Mouse (Mus musculus) gastrocnemius, postnatal 25 days (tissue): Measurements from ENCODE around the gene Notch2. TPM values are rescaled to one million over a fixed set of nuclear protein-coding genes. Genes with fewer than 3 reads are reported as not detected.

Experiments
- DNase-seq: peaks from one replicate; pipeline ENCODE4 v3.0.0; 2022
- long read RNA-seq, 2 experiments: library from polyadenylated mRNA; stranded (forward); transcript quantifications; one replicate each; pipeline ENCODE4 v2.0.0; 2021
- total RNA-seq, 2 experiments: library from RNA; stranded (reverse); gene quantifications; 1 replicate in 1 of 2; 2 replicates in 1 of 2; pipeline ENCODE4 v1.2.3; 2021

The Notch2 gene
- total RNA-seq = 10 to 100 TPM in 1 of 2 experiments, 1 to 10 TPM in 1; 9.9 to 10.3 TPM
- long read RNA-seq, experiment 1, partial matches to known transcripts = 0 of 1 reads
- long read RNA-seq, experiment 1, other reads (novel, unspliced or antisense) = 1 of 1 reads
- long read RNA-seq, experiment 2, partial matches to known transcripts = 0 of 1 reads
- long read RNA-seq, experiment 2, other reads (novel, unspliced or antisense) = 1 of 1 reads

DNA sequence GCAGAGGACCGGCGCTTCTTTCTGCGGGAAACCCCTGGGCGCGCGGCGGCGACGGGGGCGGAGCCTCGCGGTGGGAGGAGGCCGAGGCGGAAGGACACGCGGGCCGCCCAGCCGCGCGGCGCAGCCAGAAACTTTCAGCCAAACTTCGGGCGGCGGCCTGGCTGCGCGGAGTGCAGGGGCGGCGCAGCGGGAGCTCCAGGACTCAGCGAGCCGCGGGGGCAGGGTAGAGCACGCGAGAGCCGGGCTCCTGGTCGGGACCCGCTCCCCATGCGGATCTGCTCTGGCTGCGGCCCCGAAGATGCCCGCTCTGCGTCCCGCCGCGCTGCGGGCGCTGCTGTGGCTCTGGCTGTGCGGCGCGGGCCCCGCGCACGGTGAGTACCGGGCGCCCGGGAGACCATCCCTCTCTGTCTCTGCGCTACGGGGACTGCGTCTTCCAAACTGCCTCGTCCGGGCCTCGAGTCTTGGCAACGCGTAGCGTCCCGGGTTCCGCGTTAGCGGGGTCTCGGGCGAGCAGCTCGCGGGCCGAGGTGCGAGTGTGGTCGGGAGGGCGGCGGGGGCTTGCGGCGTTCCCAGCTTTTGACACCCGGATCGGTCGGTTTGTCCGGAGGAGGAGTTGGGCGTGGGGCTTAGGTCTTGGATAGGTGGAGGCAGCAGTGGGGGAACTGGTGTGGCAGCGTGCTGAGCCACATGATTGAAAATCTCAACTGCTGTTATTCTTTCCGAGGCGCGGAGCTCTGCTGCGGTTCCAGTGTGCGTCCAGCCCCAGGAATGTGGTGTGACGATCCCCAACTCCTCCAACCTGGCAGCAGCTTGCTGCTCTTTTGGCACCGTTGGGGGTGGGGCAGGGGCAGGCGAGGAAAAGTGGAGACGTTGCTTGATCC is at the start of gene Notch2:
Gene Notch2 (plus strand): TSS at position 127 of the 881 bp plus-strand sequence.
- peak; percentile 97 for DNase-seq

DNA sequence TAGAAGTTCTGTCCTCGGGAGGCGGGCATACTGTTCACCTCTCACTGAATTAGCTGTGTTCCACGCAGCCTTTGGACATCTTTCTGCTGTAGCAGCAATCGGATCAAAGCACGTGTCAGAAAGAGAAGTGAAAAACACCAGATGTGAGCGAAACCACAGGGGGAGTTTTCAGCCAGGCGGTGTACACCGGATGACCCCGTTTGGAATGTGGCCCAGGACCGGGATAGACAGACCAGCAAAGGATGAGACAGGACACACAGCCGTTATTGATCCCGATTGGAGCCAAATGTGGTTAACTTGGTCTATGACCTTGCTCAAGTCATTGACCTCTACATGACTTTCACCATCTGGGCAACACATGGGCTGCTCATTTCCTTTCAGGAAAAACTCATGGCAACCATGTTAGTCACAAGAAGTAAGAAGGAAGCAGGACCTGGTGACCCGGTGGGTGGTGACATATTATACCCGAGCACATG is 48.4 kb upstream of the Notch2 start:
- peak; percentile 20 for DNase-seq

DNA sequence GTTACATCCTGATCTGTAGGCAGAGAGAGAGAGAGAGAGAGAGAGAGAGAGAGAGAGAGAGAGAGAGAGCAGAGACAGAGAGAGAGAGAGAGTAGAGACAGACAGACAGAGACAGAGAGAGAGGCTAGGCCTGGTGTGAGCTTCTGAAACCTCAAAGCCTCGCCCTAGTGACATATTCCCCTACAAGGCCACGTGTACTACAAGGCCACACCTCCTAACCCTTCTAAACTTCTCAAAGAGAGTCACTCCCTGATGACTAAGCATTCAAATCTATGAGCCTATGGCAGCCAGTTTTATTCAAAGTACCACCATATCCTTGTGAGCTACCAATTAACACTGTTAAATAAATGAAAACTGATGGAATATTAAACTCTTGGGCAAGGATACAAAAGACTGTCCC is 45.7 kb upstream of the Notch2 start:
- DNase-seq = no peak

DNA sequence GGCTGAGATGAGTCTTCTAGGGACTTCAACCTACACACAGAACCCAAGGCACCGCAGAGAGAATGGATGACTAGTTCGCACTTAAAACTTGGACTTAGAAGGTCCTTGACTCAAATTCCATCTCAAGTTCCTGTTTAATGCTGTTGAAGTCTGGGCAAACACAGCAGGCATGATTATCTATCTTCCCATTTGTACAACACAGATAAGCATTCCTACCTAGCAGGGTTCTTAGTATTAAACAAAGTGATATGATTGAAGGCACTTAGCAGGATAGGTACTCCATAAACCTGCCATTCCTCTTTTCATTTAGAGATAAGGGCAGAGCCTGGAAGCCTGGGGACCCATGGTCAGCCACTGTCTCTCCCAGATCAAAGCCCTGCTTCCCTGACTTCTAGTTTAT is 45.1 kb upstream of the Notch2 start:
- no peak for DNase-seq

DNA sequence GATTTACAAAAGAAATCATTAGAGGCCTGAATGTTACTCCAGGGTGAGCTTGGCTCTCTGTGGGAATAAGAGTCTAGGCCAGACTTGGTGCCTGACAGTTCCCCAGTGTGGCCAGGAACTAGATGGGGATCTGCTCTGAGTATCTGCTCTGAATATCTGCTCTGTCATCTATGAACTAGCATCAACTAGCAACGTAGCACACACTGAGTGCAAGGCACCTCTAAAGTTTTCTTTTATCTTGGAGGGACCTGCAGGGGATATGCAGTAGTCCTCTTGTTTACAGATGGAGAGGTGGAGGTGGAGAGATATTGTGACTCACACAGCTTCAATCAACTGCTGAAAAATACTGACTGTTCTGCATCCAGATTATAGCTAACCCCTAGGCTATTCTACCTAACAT is 44.3 kb upstream of the Notch2 start:
- no peak for DNase-seq

DNA sequence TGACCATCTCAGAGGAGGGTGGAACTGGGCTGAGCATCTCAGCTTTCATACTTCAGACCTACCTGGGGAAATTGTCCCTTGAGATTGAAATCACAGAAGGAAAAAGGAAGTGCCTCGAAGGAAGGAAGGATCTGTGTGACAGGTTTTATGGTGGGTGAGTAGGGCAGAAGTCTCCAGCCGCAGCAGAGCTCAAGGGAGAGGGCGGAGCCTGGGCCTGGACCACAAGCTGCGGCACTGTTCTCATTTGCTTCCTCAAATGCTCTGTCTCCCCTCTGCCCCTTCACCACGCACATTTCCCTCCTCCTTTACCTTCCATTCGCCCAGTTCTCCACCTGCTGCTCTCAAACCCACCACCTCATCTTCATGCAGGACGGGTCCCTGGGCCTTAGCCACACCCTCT is 42.2 kb upstream of the Notch2 start:
- no peak for DNase-seq

DNA sequence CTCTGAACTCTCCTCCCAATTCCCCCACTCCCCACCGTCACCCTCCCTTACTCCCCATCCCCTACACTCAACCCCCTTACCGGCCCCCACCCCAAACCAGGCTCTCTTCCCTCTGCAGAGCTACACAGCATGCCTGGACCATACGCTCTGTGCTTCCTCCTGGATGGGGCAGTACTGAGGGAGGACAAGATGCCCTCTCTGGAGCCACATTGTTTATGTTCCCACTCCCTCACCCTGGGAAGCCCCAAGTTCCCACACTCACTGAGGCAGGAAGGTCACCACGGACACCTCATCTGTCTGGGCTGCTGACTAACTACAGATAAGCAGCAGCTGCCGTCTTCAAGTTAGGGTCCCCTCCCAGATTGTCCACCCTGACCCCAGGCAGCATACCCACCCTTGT is 41.1 kb upstream of the Notch2 start:
- DNase-seq = no peak

DNA sequence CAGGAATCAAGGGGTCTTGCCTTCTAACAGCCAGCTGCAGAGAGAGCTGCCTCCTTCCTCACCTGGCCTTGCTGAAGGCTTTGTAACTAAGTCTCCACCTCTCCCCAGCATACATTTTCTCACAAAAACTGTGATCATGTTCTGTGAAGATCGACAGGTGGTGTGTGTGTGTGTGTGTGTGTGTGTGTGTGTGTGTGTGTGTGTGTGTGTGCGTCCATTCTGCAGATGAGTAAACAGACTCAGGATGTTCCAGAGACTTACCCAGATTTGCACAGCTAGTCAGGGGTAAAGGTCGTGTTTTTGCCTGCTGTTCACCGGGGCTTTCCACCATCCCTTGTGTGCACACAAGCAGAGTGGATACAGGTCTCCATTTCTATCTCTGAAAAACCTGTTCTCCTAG is 40.6 kb upstream of the Notch2 start:
- no peak for DNase-seq

DNA sequence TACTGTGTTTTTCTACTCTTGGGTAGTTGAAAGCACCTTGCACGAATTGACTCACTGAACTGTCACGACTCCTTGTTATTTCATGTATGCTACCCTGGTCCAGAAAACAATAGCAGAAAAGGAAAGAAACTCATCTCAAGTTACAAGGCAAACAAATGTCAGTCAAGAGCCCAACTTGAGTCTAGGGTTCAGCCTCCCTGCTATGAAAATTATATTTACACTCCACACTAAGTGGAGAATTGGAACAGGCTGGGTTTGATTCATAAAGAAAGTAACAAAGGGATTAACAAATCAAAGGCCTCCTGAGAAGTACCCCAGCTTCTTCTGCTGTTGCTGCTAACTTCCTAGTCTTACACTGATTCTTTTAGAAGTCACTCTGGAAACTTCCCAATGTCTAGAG is 40.0 kb upstream of the Notch2 start:
- DNase-seq = no peak

DNA sequence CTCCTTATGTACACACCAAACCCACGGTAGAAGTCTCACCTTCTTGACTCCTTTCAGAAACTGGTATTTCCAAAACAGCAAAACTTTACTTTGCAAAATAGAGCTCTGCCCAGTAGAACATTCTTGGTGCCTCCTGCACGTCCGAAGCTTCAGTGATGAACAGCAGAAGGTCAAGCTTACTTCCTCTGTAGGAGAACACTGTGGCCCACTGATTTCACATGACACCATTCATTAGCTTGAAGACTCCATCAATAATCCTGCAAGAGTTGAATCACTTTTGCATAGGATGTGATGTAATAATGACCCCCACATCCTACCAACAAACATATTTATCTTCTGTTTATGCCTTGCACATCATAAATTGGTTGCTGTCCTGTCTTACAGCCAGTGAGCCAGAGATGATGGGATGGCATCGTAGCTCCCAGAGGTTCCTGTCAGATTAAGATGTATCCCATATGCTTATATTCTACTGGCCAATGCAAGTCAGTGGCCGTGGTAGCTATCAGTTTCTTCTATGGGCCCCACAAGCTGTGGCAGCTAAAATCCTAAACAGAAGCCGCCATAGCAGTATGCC is 39.0 kb upstream of the Notch2 start:
- no peak for DNase-seq

DNA sequence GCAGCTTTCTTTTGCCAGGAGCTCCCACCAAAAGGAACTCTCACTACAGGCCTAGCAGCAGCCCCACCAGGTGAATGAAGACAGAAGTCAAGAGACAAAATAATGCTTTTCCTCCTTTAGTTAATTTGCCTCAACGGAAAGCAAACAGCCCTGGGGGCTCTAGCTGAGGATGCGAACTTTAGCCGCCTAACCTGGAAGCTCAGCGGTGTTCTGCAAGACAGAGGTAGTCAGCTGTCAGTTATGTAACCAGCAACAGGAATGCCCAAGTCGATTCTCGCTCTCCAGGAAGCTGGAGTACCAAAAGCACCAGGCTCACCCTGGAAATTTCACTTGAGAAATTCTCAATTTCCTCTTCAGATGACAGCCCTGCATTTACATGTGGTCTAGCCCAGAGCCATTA is 36.6 kb upstream of the Notch2 start:
- DNase-seq = no peak

DNA sequence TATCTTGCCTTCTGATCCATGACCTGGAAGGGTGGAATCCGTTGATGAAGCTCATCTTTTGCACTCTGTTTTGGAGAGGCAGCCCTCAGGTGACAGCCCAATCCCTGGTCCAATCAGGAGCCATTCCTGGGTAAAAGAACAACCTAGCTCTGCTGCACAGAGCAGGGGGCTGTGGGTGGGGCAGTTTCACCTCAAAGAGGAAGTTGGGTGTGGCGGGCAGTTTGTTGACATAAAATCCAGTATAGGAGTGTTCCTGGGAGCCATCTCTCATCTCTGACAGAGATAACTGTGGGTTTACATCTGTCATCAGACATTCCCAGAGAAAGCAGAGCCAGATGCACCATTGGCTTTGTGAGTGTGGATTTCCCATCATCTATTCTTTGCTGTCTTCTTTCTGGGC is 34.6 kb upstream of the Notch2 start:
- no peak for DNase-seq

DNA sequence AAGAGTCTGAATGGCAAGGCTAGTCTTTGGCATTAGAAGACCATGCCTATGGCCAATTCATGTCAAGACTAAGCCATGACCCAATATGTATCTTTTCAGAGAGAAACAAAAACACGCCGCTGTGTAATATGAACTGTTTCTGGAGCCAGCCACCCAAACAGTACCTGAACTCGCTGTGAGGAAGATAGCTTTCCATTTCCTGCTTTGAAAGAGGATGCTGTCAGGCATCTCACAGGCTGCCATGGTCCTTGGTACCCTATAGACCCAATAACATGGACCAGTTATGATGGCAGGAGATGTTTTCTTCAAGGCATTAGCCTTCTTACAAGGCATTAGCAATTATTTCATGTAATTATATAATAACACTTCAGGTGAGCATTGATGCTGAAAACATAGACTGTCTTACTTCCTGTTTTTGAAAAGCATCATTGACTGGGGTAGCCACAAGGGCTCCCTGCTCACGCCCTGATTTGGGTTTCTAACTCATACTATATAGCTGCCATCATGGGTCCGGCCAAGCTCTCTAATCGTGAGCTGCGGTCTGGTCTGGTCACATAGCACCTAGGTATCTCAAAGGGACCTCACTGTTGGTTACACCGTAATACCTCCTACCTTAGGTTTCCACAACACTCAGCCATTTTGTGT is 32.5 kb upstream of the Notch2 start:
- no peak for DNase-seq

DNA sequence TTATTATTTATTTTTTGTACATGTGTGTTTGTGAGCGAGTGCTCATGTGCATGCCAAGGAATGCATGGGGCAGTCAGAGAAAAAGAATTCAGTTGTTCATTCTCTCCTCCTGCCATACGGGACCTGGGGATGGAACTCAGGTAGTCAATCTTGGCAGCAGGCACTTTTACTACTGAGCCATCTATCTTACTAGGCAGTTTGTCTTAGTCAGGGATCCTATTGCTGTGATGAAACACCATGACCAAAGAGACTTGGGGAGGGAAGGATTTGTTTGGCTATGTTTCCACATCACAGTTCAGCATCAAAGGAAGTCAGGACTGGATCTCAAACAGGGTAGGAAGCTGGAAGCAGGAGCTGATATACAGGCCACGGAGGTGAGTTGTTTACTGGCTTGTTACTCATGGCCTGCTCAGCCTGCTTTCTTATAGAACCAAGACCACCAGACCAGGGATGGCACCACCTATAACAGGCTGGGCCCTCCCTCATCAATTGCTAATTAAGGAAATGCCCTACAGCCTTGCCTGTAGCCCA is 31.9 kb upstream of the Notch2 start:
- DNase-seq = no peak

DNA sequence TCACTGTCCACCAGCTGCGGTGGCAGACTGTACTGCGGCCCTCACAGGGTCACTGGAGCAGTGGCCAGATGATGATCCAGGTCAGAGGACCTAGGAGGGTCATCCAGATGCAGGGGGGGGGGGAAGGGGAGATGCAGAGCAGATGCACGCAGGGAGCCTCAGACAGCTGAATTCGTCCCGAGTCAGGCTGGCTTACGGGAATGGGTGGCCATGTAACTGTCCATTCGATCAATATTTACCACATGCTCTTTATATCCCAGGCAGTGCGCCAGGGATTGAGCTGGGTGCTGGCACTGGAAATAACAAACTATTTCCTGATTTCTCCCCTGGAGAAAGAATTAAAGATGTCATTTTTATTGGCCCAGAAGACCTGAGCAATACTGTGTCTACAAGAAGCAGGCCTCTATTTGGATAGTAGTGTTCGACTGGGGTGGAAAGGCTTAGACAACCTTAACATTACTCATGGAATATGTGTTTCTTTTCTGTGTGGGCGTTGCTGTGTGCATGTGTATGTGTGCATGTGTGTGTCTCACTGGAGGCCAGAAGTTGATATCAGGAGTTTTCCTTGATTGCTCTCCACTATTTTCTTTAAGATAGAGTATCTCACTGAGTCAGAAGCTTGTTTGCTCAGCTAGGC is 28.3 kb upstream of the Notch2 start:
- no peak for DNase-seq

DNA sequence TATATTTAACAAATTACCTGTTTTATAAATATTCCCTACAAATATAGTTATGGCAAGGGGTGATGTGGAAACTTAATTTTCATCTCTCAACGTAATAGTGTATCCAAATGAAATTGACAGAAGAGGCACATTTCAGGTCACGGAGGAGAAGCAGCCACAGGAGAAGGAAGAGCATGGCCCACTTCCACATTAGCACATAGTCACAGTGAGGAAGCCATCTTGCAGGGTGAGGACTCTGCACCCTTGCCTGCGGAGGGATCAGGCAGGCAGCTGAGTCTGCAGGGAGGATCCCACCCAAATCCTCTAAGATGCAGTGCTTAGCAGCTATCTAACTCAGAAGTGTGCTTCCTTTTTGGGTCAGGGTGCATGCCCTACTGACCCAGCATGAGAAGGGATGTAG is 27.6 kb upstream of the Notch2 start:
- DNase-seq = no peak

DNA sequence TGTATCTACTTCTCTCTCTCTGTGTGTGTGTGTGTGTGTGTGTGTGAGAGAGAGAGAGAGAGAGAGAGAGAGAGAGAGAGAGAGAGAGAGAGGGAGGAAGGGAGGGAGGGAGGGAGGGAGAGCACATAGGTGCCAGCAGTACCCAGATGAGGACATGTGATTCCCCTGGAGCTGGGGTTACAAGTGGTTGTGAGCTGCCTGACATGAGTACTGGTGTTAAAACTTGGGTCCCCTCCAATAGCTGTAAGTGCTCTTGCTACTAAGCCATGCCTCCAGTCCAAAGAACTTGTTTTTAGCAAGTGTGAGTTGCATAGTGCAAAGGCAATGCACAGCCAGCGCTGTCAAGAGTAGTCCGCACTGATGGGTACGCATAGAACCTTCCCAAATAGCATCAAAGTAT is 26.2 kb upstream of the Notch2 start:
- DNase-seq = no peak

DNA sequence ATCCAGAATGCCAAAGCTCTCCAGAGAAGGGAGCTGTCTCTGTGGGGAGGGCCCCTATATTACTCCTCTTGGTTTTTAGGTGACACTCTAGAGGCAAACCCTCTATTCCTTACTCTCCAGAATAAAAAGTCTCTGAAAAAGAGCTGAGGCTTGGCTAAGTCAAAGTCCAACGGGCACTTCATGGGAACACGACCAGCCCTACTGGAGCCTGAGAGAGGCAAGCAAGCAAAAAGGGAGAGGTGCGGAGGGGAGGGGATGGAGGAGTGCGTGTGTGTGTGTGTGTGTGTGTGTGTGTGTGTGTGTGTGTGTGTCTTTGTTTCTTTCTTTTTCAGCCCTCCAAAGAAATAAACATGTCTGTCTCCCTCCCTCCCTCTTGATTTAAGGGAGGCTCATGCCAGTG is 24.6 kb upstream of the Notch2 start:
- no peak for DNase-seq

DNA sequence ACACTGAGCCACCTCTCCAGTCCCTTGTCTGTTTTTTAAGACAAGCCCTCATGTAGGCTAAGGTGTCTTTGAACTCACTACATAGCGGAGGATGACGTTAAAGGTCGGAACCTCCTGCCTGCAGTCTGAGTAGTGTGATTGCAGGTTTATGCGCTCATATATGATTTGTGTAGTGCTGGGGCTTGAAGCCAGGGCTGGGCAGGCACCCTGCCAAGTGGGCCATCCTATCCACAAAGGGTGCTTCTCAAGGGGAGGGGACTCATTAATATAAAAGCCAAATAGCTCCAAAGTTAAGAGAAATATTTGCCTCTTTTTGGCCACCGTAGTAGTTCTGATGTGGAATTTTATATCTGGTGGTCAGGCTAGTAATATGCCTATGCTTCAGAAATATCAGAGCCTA is 22.8 kb upstream of the Notch2 start:
- no peak for DNase-seq

DNA sequence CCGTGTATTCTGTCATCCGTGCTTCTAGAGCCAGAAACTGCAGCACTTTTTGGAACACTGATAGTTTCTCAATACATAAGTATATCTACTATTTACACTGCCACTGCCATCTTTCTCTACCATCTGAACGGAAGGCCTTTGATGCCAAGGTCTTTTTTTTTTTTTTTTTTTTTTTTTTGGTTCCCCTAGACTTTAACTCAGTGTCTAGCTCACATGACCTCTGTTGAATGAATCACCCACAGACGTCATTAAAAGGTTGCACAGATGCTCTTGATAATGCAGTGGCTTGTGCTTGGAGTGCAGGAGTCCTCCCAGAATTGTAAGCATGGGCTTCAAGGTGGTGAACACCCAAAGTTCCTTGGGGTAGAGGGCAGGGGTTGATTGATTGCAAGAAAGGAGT is 21.0 kb upstream of the Notch2 start:
- no peak for DNase-seq

DNA sequence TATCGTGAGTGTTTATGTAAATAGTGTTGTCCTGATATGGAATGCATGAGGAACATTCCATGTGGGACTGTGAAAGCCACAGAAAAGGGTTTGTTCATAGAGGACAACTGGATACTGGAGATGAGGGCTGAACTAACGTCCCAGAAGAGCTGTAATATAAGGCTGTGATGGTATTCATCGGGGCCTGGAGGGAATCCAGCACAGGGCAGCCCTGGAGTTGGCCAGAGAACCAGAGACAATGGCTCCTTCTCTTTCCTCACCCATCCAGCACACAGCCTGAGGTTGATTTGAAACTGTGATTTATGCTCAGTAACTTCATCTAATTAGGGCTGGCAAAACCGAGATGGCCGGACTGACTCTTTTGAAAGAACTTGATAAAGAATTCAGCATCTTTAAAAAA is 20.1 kb upstream of the Notch2 start:
- no peak for DNase-seq

DNA sequence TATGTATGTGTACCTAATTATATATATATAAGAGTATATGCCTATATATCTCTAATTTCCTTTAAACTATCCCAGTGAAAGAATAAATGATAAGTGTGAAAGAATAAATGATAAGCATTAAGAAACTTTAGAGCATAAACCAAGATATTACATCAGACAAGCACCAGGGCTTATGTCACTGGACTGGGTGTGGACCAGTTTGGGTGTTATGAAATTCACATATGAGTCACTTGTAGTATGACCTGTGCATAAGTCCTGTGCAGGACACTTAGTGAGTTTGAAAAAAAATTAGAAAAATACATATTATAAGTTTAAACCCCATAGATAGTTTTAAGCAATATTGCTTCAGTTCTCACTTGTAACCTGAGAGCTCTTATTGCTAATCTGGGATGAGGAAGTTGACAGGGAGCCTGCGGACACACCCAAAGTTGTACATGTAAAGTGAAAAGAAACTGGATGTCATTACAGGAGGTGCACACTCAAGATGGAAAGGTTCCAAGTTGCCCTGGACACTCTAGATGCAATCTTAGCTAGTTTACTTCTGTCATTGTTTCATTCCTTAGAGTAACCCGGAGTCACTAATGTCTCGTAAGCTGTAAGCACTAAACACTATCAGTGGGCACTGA is 19.3 kb upstream of the Notch2 start:
- DNase-seq = no peak
